Mouse (Mus musculus) olfactory bulb, adult 2 months (tissue): ENCODE measurements around the gene Gstp1.

Source experiments
- CTCF ChIP-seq: fragments of 200-500 bp; IDR thresholded peaks from 2 replicates; pipeline ENCODE4 v1.5.1; 2012; ENCODE audit warnings: low read depth, mild to moderate bottlenecking, low read length, moderate library complexity; ENCODE audit not compliant: insufficient read depth
- POLR2A ChIP-seq: fragments of 200-500 bp; IDR thresholded peaks from 2 replicates; pipeline ENCODE4 v1.6.1; 2012; ENCODE audit warnings: mild to moderate bottlenecking, low read depth, low read length, moderate library complexity; ENCODE audit not compliant: insufficient read depth

DNA sequence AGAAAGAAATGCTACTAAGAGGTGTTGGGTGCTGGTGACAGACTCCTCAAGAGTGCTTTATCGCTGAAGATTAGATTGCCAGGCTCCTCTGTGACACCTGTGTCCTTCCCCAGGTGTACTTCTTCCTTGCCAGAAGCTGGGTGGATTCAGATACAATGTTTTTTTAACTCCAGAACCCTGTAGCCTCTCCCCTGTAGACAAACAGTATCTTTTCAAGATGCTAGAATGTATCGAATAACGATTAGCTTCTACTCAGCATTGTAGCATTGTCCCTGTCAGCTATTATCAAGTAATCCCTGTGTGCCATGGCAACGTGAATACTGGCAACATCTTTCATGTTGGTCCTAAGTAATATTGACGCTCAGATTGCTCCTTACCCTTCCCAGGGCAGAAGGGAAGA lies 4.0 kb downstream of the Gstp1 start:
- TF ChIP-seq POLR2A (no peak), CTCF (no peak)
